Mouse (Mus musculus) adrenal gland, postnatal 14 days (tissue): Measurements from ENCODE around the gene Utp3. TPM values are rescaled to one million over a fixed set of nuclear protein-coding genes. Genes with fewer than 3 reads are reported as not detected.

Experiments
- total RNA-seq: library from RNA; stranded (reverse); gene quantifications from 2 replicates; pipeline ENCODE4 v1.2.3, GENCODE M21; 2021

The Utp3 gene
- total RNA-seq, 1 experiment from 2014 or later, result 34.8 TPM

Other genes with a start within 250 kb of the Utp3 start
- gene Prol1, start 237.2 kb upstream of the Utp3 start, total RNA-seq, result not detected in 2 replicates
- not detected in 2 replicates for gene Amtn, start 178.4 kb upstream of the Utp3 start, total RNA-seq
- gene Ambn, start 98.5 kb upstream of the Utp3 start, total RNA-seq, result not detected in 2 replicates
- not detected in 2 replicates for gene Enam, start 66.5 kb upstream of the Utp3 start, total RNA-seq
- gene Jchain, start 26.6 kb upstream of the Utp3 start, total RNA-seq, result 0.98 and 1.5 TPM in 2 replicates
- 24.2 and 30.6 TPM in 2 replicates for gene Rufy3, start 10.6 kb downstream of the Utp3 start, total RNA-seq
- 151 and 153 TPM in 2 replicates for gene Grsf1, start 121.7 kb downstream of the Utp3 start, total RNA-seq
- 32.4 and 36.4 TPM in 2 replicates for gene Mob1b, start 166.4 kb downstream of the Utp3 start, total RNA-seq
- 8.3 and 8.5 TPM in 2 replicates for gene Dck, start 210.5 kb downstream of the Utp3 start, total RNA-seq